Mouse (Mus musculus) intestine, embryonic 16.5 days (tissue): ENCODE measurements around the gene Fgfr2. TPM values are rescaled to one million over a fixed set of nuclear protein-coding genes. Genes with fewer than 3 reads are reported as not detected.

Experiments
- ATAC-seq: fragments of 200-750 bp; cut with Nextera tagmentation; 2 replicates; pipeline ENCODE4 v1.8.0; 2017; ENCODE audit warnings: moderate TSS enrichment, moderate library complexity
- H3K27ac ChIP-seq: fragments of 300-500 bp; sonication (generic); 2 replicates; pipeline ENCODE4 v1.5.1; 2014; ENCODE audit warnings: mild to moderate bottlenecking, low read length
- H3K27me3 ChIP-seq: fragments of 300-500 bp; sonication (generic); replicated peaks from 2 replicates; pipeline ENCODE4 v1.6.1; 2014; ENCODE audit warnings: low read length, control low read depth, mixed read lengths; ENCODE audit not compliant: control insufficient read depth, insufficient read depth
- H3K36me3 ChIP-seq: fragments of 300-500 bp; sonication (generic); 2 replicates; pipeline ENCODE4 v1.6.1; 2014; ENCODE audit warnings: low read length, control low read depth; ENCODE audit not compliant: control insufficient read depth, insufficient read depth
- H3K4me1 ChIP-seq: fragments of 300-500 bp; sonication (generic); 2 replicates; pipeline ENCODE4 v1.6.1; 2014; ENCODE audit warnings: low read length, control low read depth, mixed read lengths; ENCODE audit not compliant: control insufficient read depth, insufficient read depth
- H3K4me2 ChIP-seq: fragments of 300-500 bp; sonication (generic); 2 replicates; pipeline ENCODE4 v1.6.1; 2014; ENCODE audit warnings: low read depth, low read length, control low read depth
- H3K4me3 ChIP-seq: fragments of 300-500 bp; sonication (generic); 2 replicates; pipeline ENCODE4 v1.5.1; 2014; ENCODE audit warnings: mild to moderate bottlenecking, low read length
- H3K9ac ChIP-seq: fragments of 300-500 bp; sonication (generic); 2 replicates; pipeline ENCODE4 v1.6.1; 2014; ENCODE audit warnings: low read depth, low read length
- H3K9me3 ChIP-seq: fragments of 300-500 bp; sonication (generic); 2 replicates; pipeline ENCODE4 v1.6.1; 2016; ENCODE audit warnings: low read length, control low read depth; ENCODE audit not compliant: control insufficient read depth
- WGBS: fragments of 180-500 bp; shearing (Covaris S2); extraction: QIAGEN DNeasy Blood & Tissue Kit; methylation state at CpG from one replicate; pipeline ENCODE4 v1.1.7; 2014; 5-methylcytosine and 5-hydroxymethylcytosine counted together
- polyA plus RNA-seq: library from polyadenylated mRNA; unstranded; fragments of >200 nt; fragmentation: Nextera tagmentation; extraction: Ambion mirVana; gene quantifications from 2 replicates; pipeline ENCODE4 v1.2.1, GENCODE M21; 2015

Fgfr2 gene
- polyA plus RNA-seq, 1 experiment from 2014 or later: 47.3 TPM

GRCm38 (mm10) chr7:130240191-130240590 lies 2883.0 kb downstream of the Fgfr2 start:
- Histone ChIP-seq H3K4me3 (no peak overlapping the region), H3K36me3 (no peaks in the 10 kb centered on the region), H3K27ac (no peak overlapping the region), H3K9ac (no peak overlapping the region), H3K4me2 (no peak overlapping the region), H3K27me3 (no peaks in the 10 kb centered on the region), H3K9me3 (no peaks in the 10 kb centered on the region), H3K4me1 (peaks cover 11% of the 10 kb centered on the region)
- 85% methylated on average over 9 of the region's 9 CpGs for WGBS
- ATAC-seq: no peak

- Histone ChIP-seq H3K4me2 (no peak overlapping the region), H3K9me3 (no peaks in the 10 kb centered on the region; the same call in 1 of the 2 replicates), H3K36me3 (no peaks in the 10 kb centered on the region), H3K27ac (no peak overlapping the region), H3K4me1 (peaks cover 8% of the 10 kb centered on the region; the same call in 1 of the 2 replicates), H3K4me3 (no peak overlapping the region), H3K27me3 (no peaks in the 10 kb centered on the region), H3K9ac (no peak overlapping the region)
- 79% methylated on average over 5 of the region's 5 CpGs for WGBS
- ATAC-seq: 0 out of 2 replicates have a peak, but pooled peaks have one; percentile 22
Observed at GRCm38 (mm10) chr7:130237244-130237643, 2885.9 kb downstream of the Fgfr2 start.

- H3K9ac ChIP-seq: no peak overlapping the region
- peaks cover 11% of the 10 kb centered on the region for H3K4me1 ChIP-seq
- ATAC-seq: peak; percentile 66; the same call in 1 of the 2 replicates
- no peaks in the 10 kb centered on the region for H3K27me3 ChIP-seq
- WGBS: 47% methylated on average over 7 of the region's 7 CpGs
- no peaks in the 10 kb centered on the region for H3K36me3 ChIP-seq
- no peaks in the 10 kb centered on the region; the same call in 1 of the 2 replicates for H3K9me3 ChIP-seq
- no peak overlapping the region for H3K4me2 ChIP-seq
- no peak overlapping the region for H3K4me3 ChIP-seq
- no peak overlapping the region for H3K27ac ChIP-seq
Observed at GRCm38 (mm10) chr7:130233777-130234176, 2889.4 kb downstream of the Fgfr2 start.

- no peak for ATAC-seq
- H3K27ac ChIP-seq: no peak overlapping the region
- H3K4me1 ChIP-seq: peaks cover 13% of the 10 kb centered on the region
- H3K9me3 ChIP-seq: no peaks in the 10 kb centered on the region; the same call in 1 of the 2 replicates
- H3K27me3 ChIP-seq: no peaks in the 10 kb centered on the region
- 74% methylated on average over 4 of the region's 4 CpGs for WGBS
- 0 out of 2 replicates have a peak, but pooled peaks cover 3% of the 10 kb centered on the region for H3K36me3 ChIP-seq
- no peak overlapping the region for H3K4me3 ChIP-seq
- H3K4me2 ChIP-seq: no peak overlapping the region
- no peak overlapping the region for H3K9ac ChIP-seq
Observed at GRCm38 (mm10) chr7:130230034-130230433, 2893.1 kb downstream of the Fgfr2 start.

- Histone ChIP-seq H3K9me3 (no peaks in the 10 kb centered on the region), H3K36me3 (0 out of 2 replicates have a peak, but pooled peaks cover 3% of the 10 kb centered on the region), H3K4me3 (no peak overlapping the region), H3K4me2 (no peak overlapping the region), H3K27ac (no peak overlapping the region), H3K4me1 (peaks cover 17% of the 10 kb centered on the region), H3K9ac (no peak overlapping the region), H3K27me3 (no peaks in the 10 kb centered on the region)
- ATAC-seq: no peak
- 78% methylated on average over 3 of the region's 3 CpGs for WGBS
Observed at GRCm38 (mm10) chr7:130225227-130225626, 2897.9 kb downstream of the Fgfr2 start.

- Histone ChIP-seq H3K27me3 (no peaks in the 10 kb centered on the region), H3K4me3 (no peak overlapping the region), H3K36me3 (no peaks in the 10 kb centered on the region), H3K9ac (no peak overlapping the region), H3K4me1 (peaks cover 27% of the 10 kb centered on the region), H3K27ac (no peak overlapping the region), H3K9me3 (no peaks in the 10 kb centered on the region), H3K4me2 (no peak overlapping the region)
- WGBS: 55% methylated on average over 8 of the region's 8 CpGs
- ATAC-seq: peak; percentile 32; the same call in 1 of the 2 replicates
Observed at GRCm38 (mm10) chr7:130222633-130223354, 2900.4 kb downstream of the Fgfr2 start.

GRCm38 (mm10) chr7:130221661-130222387 lies 2901.3 kb downstream of the Fgfr2 start:
- Histone ChIP-seq H3K4me2 (no peak overlapping the region), H3K9ac (no peak overlapping the region), H3K36me3 (no peaks in the 10 kb centered on the region), H3K27me3 (no peaks in the 10 kb centered on the region), H3K9me3 (no peaks in the 10 kb centered on the region), H3K4me1 (peaks cover 27% of the 10 kb centered on the region), H3K27ac (no peak overlapping the region), H3K4me3 (no peak overlapping the region)
- WGBS: 70% methylated on average over 17 of the region's 17 CpGs
- ATAC-seq: no peak

GRCm38 (mm10) chr7:130220627-130221026 lies 2902.5 kb downstream of the Fgfr2 start:
- 82% methylated on average over 4 of the region's 4 CpGs for WGBS
- H3K27me3 ChIP-seq: no peaks in the 10 kb centered on the region
- no peak overlapping the region for H3K27ac ChIP-seq
- H3K4me1 ChIP-seq: peaks cover 27% of the 10 kb centered on the region
- no peaks in the 10 kb centered on the region for H3K9me3 ChIP-seq
- no peak overlapping the region for H3K9ac ChIP-seq
- H3K4me2 ChIP-seq: no peak overlapping the region
- ATAC-seq: no peak
- H3K36me3 ChIP-seq: no peaks in the 10 kb centered on the region
- no peak overlapping the region for H3K4me3 ChIP-seq

- peak; percentile 77 for ATAC-seq
- H3K4me2 ChIP-seq: no peak overlapping the region
- H3K4me1 ChIP-seq: peaks cover 25% of the 10 kb centered on the region
- no peak overlapping the region for H3K4me3 ChIP-seq
- H3K27ac ChIP-seq: no peak overlapping the region
- no peak overlapping the region for H3K9ac ChIP-seq
- H3K27me3 ChIP-seq: no peaks in the 10 kb centered on the region
- H3K36me3 ChIP-seq: no peaks in the 10 kb centered on the region
- H3K9me3 ChIP-seq: no peaks in the 10 kb centered on the region
- WGBS: 71% methylated on average over 4 of the region's 4 CpGs
Observed at GRCm38 (mm10) chr7:130219844-130220243, 2903.3 kb downstream of the Fgfr2 start.
